10 mouse cellular contexts compared by ENCODE assay signal in genomic region chr3:136790261-136790871, GRCm38 (mm10).
DNase-seq lines count a peak whose midpoint lies in the region; ATAC-seq and TF ChIP-seq lines count a peak whose summit lies in the region.
"Had no signal": no experiment of that assay in that cellular context is flagged by ENCODE, and none has a peak within 500 bp of the region (broad histone marks: within the 10 kb centered on the region; RNA-seq: fewer than 3 reads in every experiment).

No protein-coding gene starts in this region.

- 37% methylated on average over 4 of the region's 4 CpGs for WGBS in kidney, adult 2 months
- WGBS in liver, embryonic 13.5 days (ENCODE audit: insufficient replicate concordance): 22% methylated on average over 4 of the region's 4 CpGs

- H3K27me3 ChIP-seq in kidney, adult 2 months (replicated peaks; ENCODE audit: control insufficient read depth, insufficient read depth, low read length): no peaks in the 10 kb centered on the region
- no peaks in the 10 kb centered on the region for H3K27me3 ChIP-seq in liver, embryonic 13.5 days

- TF ChIP-seq POLR2A in kidney, adult 2 months (IDR thresholded peaks at IDR 0.05; ENCODE audit: low read depth, low read length): no peak
- TF ChIP-seq POLR2A in bone marrow macrophage, adult 2 months (IDR thresholded peaks at IDR 0.05; ENCODE audit: borderline replicate concordance, low read depth, low read length): no peak

- H3K4me1 ChIP-seq in kidney, adult 2 months (ENCODE audit: control insufficient read depth, insufficient read depth, low read length): peaks cover 8% of the 10 kb centered on the region
- H3K4me1 ChIP-seq in bone marrow macrophage, adult 2 months (ENCODE audit: control insufficient read depth, insufficient read depth, low read length): peaks cover 44% of the 10 kb centered on the region
- H3K4me1 ChIP-seq in liver, embryonic 13.5 days (replicated peaks): peaks cover 45% of the 10 kb centered on the region

- DNase-seq in kidney, adult 2 months: peak; percentile 12
- no peak for DNase-seq in kidney, adult 11 months
- peak; percentile 6 for DNase-seq in ES-CJ7 (ENCODE audit: low read depth, low spot score)
- DNase-seq in liver, embryonic 13.5 days: peak; percentile 3
- no peak for DNase-seq in urinary bladder, adult 18-20 months (ENCODE audit: low spot score in 2 of 2)
- no peak for DNase-seq in right cerebral cortex, adult 18-20 months
- DNase-seq: cerebellum, adult 11-12 months; thymus, postnatal 4 days had no signal

- H3K4me2 ChIP-seq in liver, embryonic 13.5 days: no peak overlapping the region

- no peaks in the 10 kb centered on the region for H3K36me3 ChIP-seq in kidney, adult 2 months (ENCODE audit: control insufficient read depth, insufficient read depth, low read length)
- H3K36me3 ChIP-seq in liver, embryonic 13.5 days: no peaks in the 10 kb centered on the region

- TF ChIP-seq CTCF in kidney, adult 2 months (conservative IDR thresholded peaks at IDR 0.05; ENCODE audit: insufficient read depth, insufficient read length, low read depth, low read length): no peak
- no peak for TF ChIP-seq CTCF in bone marrow macrophage, adult 2 months (IDR thresholded peaks at IDR 0.05; ENCODE audit: low read depth, low read length)

- H3K9me3 ChIP-seq in liver, embryonic 13.5 days (replicated peaks): no peaks in the 10 kb centered on the region

- H3K27ac ChIP-seq in kidney, adult 2 months (ENCODE audit: insufficient read depth, low read depth, low read length): peak overlapping the region; percentile 64
- H3K27ac ChIP-seq in bone marrow macrophage, adult 2 months (ENCODE audit: insufficient read depth, low read depth, low read length): peak overlapping the region; percentile 53
- peak overlapping the region; percentile 39; the same call in 1 of the 2 replicates for H3K27ac ChIP-seq in liver, embryonic 13.5 days

- no peak overlapping the region for H3K9ac ChIP-seq in liver, embryonic 13.5 days

- ATAC-seq in liver, embryonic 13.5 days (ENCODE audit: low read depth): peak; percentile 39
- ATAC-seq in CD4-positive, CD25-positive, alpha-beta regulatory T cell, adult 4 months: no peak

- no peak overlapping the region for H3K4me3 ChIP-seq in kidney, adult 2 months (ENCODE audit: insufficient read depth, low read depth, low read length)
- H3K4me3 ChIP-seq in bone marrow macrophage, adult 2 months (ENCODE audit: insufficient read depth, low read length): no peak overlapping the region
- no peak overlapping the region for H3K4me3 ChIP-seq in liver, embryonic 13.5 days (replicated peaks)

Comparison
In these comparisons a context has a peak if more than half of its experiments do, and no peak if none do; other contexts are left out.
1. DNase-seq: peak in kidney, adult 2 months (single experiment), ES-CJ7 (single experiment) and liver, embryonic 13.5 days (single experiment); none in kidney, adult 11 months (single experiment), urinary bladder, adult 18-20 months (0 of 2) and right cerebral cortex, adult 18-20 months (single experiment).
2. Peak in every context shown above with its lines, with median percentiles within 50 percentile points of each other: H3K27ac ChIP-seq.